Mouse (Mus musculus) lung, adult 2 months (tissue): ENCODE measurements around the gene Zc3h10. TPM values are rescaled to one million over a fixed set of nuclear protein-coding genes. Genes with fewer than 3 reads are reported as not detected.

Experiments used
- DNase-seq: peaks from one replicate; pipeline ENCODE4 v3.0.0; 2022
- H3K4me1 ChIP-seq: fragments of 200-500 bp; 2 replicates; pipeline ENCODE4 v1.6.1; 2011; ENCODE audit warnings: low read length; ENCODE audit not compliant: control insufficient read depth, insufficient read depth
- H3K4me3 ChIP-seq: fragments of 200-500 bp; replicated peaks from 2 replicates; pipeline ENCODE3; 2011; ENCODE audit warnings: low read depth, mild to moderate bottlenecking, control low read depth, low read length; ENCODE audit errors: extremely low read depth
- CTCF ChIP-seq: fragments of 200-500 bp; IDR thresholded peaks from 2 replicates; pipeline ENCODE4 v1.5.1; 2011; ENCODE audit warnings: mild to moderate bottlenecking, low read length, control low read depth; ENCODE audit not compliant: insufficient read depth
- POLR2A ChIP-seq: fragments of 200-500 bp; IDR thresholded peaks from 2 replicates; pipeline ENCODE4 v1.6.1; 2011; ENCODE audit warnings: low read depth, mild to moderate bottlenecking, control low read depth, low read length, borderline replicate concordance; ENCODE audit errors: extremely low read depth
- WGBS: fragments of 180-500 bp; shearing (Covaris S2); methylation state at CpG from one replicate; pipeline ENCODE4 v1.1.7; 2018; 5-methylcytosine and 5-hydroxymethylcytosine counted together
- polyA plus RNA-seq: library from polyadenylated mRNA; depleted of rRNA; stranded (reverse); fragments of >200 nt; gene quantifications from 2 replicates; pipeline ENCODE4 v1.2.3, GENCODE M21; 2012

The Zc3h10 gene
- polyA plus RNA-seq, 1 experiment, result 13.2 TPM

DNA sequence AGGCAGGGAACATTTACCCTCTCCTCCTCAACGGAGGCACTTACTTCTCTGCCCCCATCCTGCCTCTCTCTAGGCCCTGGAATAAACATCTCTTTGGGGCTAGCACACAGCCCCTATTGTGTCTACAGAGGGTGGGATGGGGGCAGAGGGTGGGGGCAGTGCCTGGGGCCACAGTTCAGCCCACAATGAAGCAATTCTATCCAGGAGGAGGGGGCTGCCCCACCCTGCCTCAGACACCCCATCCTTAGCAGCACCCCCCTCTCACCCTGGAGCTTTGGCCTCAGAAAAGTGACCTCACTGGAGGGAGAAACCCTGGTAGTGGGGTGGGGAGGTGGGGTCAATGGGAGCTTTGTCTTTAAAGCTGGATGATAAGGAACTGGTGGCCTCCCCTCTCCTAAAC is 39.0 kb upstream of the Zc3h10 start:
- WGBS, result 13% methylated on average over 1 of the region's 1 CpGs
- TF ChIP-seq POLR2A (no peak), CTCF (no peak)
- H3K4me3 ChIP-seq, result no peak overlapping the region

DNA sequence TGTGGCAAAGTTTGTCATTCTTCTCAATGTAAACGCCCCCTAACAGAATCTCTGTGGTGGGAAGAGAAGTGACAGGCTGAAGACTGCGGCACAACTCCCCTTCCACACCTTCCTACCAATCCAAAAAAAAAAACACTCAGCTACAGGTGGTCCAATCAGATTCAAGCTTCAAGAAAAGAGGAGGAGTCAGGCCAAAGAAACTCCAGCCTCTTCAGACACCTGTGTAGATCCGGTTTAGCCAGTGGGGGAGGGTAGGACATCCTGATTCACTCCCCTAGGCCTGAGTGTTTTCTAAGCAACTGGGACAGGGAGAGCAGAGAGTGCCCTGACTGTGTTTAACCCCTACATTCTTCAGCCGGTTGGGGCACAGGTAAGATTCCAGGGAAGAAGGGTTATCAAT is 36.8 kb upstream of the Zc3h10 start:
- no peak overlapping the region for H3K4me3 ChIP-seq
- DNase-seq, result peak; percentile 69
- WGBS, result 20% methylated on average over 4 of the region's 4 CpGs
- TF ChIP-seq POLR2A (no peak), CTCF (no peak)
- peaks cover 3% of the 10 kb centered on the region; the same call in 1 of the 2 replicates for H3K4me1 ChIP-seq

More for the DNA sequence above, 39.0 kb upstream of the Zc3h10 start:
- H3K4me1 ChIP-seq, result peaks cover 3% of the 10 kb centered on the region; the same call in 1 of the 2 replicates
- no peak for DNase-seq

DNA sequence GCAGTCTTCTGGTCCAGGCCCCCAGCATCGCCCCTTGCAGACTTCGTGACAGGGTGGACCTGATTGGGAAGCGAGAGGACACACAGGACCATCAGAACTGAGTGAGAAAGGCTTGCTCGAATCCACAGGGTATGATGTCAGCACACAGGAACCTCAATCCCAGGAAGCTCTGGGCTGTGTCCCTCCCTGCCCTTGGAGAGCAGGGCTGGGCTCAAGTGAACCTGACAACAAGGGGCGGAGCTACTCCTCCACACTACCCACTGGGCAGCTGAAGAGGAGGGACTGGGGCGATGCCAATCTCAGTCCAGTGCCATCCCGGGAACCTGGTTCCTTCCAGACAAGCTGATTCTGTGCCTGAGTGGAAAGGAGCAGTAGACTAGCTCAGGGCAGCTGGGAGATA is 36.1 kb upstream of the Zc3h10 start:
- Histone ChIP-seq H3K4me3 (no peak overlapping the region), H3K4me1 (peaks cover 3% of the 10 kb centered on the region; the same call in 1 of the 2 replicates)
- 21% methylated on average over 7 of the region's 7 CpGs for WGBS
- peak; percentile 75 for DNase-seq
- no peak for TF ChIP-seq CTCF
- TF ChIP-seq POLR2A, result peak; percentile 41; the same call in 1 of the 2 replicates

DNA sequence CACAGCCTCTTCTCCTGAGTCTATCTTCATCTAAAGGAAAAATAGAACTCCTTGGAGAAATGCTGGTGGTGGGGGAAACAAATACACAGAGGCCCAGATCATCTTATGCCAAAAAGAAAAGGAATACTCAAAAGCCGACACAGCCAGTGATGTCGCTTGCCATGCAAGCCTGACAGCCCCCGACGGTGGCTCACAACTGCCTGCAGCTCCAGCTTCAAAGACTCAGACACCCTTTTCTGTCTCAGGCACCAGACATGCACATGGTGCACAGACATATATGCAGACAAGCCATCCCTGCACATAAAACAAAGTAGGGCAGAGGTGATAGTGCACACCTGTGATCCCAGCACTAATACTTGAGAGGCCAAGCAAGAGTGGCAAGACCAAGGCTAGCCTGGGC is 32.2 kb upstream of the Zc3h10 start:
- WGBS, result 85% methylated on average over 4 of the region's 4 CpGs
- no peak for DNase-seq

DNA sequence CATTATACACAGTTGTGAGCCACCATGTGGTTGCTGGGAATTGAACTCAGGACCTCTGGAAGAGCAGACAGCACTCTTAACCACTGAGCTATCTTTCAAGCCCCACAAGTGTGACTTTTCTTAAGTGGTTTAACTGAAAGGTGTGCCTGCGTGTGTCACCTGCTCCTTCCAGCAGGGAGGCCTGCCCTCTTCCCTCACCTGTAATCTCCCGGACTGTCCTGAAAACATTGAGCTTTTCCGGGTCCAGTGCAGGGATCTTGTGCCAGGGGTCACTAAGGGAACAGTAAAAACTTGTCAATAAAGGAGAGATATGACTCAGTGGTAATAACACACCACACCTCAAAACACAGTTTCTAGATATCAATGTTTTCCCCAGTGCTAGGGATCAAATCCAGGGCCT is 31.7 kb upstream of the Zc3h10 start:
- H3K4me3 ChIP-seq, result no peak overlapping the region
- no peak for DNase-seq
- TF ChIP-seq POLR2A (no peak), CTCF (no peak)
- H3K4me1 ChIP-seq, result peaks cover 3% of the 10 kb centered on the region; the same call in 1 of the 2 replicates
- 75% methylated on average over 3 of the region's 3 CpGs for WGBS

More for the DNA sequence above, 32.2 kb upstream of the Zc3h10 start:
- H3K4me1 ChIP-seq, result peaks cover 3% of the 10 kb centered on the region; the same call in 1 of the 2 replicates
- no peak overlapping the region for H3K4me3 ChIP-seq
- TF ChIP-seq POLR2A (no peak), CTCF (no peak)

DNA sequence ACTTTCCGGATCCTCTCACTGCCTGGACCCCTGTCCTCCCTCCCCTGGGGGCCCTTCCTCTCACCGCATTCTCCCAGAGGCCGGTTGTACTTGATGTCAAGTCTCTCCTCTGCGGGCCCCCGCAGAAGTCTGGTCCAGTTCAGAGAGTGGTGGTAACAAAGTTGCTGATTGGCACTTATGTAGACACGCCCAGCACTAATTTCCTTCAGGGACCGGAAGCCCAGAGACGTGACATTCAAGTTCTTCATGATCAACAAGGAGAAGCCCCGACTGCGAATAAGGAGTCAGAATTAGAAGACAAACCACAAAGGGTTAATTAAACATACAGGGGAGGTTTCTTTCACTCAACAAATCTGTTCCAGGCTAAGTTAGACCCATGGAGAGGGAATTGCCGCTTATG is 30.8 kb upstream of the Zc3h10 start:
- DNase-seq, result no peak
- Histone ChIP-seq H3K4me3 (no peak overlapping the region), H3K4me1 (no peaks in the 10 kb centered on the region)
- WGBS, result 52% methylated on average over 11 of the region's 11 CpGs
- TF ChIP-seq CTCF (no peak), POLR2A (no peak)

DNA sequence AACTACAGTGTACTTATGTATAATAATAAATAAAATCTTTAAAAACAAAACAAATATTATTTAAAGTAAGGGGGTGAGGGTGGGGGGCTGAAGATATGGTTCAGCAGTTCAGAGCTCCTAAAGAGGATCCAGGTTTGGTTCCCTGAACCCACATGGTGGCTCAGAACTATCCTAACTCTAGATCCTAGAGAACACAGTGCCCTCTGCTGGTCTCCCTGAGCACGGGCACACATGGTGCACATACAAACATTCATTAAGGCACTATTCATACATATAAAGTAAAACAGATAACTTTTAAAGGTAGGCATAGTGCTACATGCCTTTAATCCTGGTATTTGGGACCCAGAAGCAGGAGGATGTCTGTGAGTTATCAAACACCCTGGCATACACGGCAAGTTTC is 27.5 kb upstream of the Zc3h10 start:
- 84% methylated on average over 2 of the region's 2 CpGs for WGBS
- Histone ChIP-seq H3K4me1 (no peaks in the 10 kb centered on the region), H3K4me3 (no peak overlapping the region)
- DNase-seq, result no peak
- peak; percentile 50 for TF ChIP-seq CTCF
- no peak for TF ChIP-seq POLR2A

DNA sequence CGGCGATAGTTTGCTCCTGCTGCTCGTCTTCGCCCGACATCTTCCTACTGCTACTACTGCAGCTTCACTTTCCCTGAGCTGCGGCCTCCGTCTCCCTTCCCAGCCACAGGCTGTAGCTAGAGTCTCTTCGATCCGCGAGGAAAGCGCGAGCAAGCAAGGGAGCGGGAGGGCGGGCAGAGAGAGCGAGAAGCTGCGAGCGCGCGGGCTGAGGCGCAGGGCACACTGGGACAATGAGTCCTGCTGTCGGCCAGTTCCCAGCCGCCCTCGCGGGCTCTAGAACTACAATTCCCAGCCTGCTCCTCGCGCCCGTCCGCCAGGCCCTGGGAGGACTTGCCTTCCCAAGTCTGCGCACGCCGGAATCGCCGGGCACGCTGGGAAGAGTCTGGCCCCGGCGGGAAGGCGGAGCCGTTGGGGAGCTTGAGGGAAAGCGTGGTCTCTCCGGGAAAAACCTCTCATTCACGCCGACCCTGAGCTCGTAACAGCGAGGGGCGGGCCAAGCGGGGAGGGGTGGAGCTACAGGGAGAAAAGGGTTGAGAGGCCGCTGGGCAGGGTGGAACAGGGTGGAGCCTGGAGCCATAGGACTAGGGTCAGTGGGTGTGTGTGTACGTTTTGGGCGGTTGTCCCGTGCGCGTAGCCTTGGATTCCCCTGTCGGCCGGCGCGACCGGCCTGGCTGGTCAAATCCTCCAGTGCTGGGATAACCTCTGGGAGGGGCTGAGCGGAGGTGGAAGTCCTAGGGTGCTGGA is 18.4 kb upstream of the Zc3h10 start, which contains the start of gene Pa2g4:
Gene Pa2g4, minus strand, starts transcription at position 200 of the 744 bp plus-strand sequence.
- under 1% methylated on average over 58 of the region's 58 CpGs for WGBS
- no peaks in the 10 kb centered on the region for H3K4me1 ChIP-seq
- TF ChIP-seq POLR2A, result peak; percentile 88; the same call in 1 of the 2 replicates
- TF ChIP-seq CTCF, result no peak
- peak within 1 kb of the TSS; percentile 86 for H3K4me3 ChIP-seq
- peak; percentile 96 for DNase-seq

DNA sequence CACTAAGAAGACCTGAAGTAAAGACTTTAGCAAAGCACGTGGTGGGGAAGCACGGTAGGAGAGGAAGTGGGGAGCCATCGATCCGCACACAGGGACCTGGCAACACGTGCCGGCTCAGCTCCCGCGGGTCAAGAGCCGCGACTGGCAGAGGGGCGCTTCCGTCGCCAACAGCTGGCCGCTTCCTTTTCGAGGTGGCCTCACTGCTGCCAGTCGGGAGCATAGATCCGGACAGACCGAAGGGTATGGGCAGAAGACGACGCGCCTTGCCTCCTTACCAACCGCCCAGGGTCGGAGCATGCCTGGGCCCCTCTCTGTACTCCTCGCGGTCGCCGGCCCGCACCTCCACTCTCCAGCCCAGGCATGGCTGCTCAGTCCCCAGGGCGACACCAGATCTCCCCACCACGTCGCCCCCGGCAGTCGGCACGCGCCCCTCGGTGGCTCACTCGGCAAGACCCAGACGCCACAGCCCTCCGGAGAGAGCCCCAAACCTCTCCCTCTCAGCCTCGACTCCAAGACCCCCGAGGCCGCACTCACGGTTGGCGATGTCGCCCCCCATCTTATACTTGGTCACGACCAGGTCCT is 17.7 kb upstream of the Zc3h10 start:
- Histone ChIP-seq H3K4me1 (no peaks in the 10 kb centered on the region), H3K4me3 (peak overlapping the region; percentile 86)
- TF ChIP-seq POLR2A (no peak), CTCF (no peak)
- WGBS, result 0% methylated on average over 46 of the region's 46 CpGs
- DNase-seq, result no peak

DNA sequence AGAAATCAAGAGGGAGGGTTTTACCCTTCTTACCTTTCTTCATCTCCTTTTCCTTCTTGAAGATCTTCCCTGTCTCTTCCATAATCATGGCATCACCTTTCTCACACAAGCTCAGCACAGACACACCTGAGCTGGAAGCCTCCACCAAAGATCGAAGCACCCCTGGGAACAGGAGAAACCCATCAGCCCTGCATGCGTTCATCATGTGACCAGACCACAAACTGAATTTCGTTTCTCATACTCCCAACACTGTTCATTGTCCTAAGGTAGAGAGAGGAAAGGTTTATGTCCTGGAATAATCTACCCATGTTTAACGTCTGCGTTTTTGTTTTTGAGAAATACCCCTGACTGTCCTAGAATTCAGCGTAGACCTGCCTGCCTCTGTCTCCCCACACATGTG is 16.0 kb upstream of the Zc3h10 start:
- Histone ChIP-seq H3K4me3 (no peak overlapping the region), H3K4me1 (no peaks in the 10 kb centered on the region)
- no peak for TF ChIP-seq CTCF
- TF ChIP-seq POLR2A, result no peak
- 80% methylated on average over 6 of the region's 6 CpGs for WGBS
- no peak for DNase-seq
